Mouse (Mus musculus) kidney, postnatal 10 days (tissue): ENCODE results near the gene Pnrc2.
A peak's percentile ranks its signal among the peaks of the same experiment; 100 is the strongest.

ENCODE experiments used
- DNase-seq: peaks from one replicate; pipeline ENCODE4 v3.0.0; 2021; ENCODE audit warnings: mixed read lengths

Gene Pnrc2

GRCm38 (mm10) chr4:135868996-135869395 is 4.7 kb downstream of the Pnrc2 start:
- no peak for DNase-seq

DNA sequence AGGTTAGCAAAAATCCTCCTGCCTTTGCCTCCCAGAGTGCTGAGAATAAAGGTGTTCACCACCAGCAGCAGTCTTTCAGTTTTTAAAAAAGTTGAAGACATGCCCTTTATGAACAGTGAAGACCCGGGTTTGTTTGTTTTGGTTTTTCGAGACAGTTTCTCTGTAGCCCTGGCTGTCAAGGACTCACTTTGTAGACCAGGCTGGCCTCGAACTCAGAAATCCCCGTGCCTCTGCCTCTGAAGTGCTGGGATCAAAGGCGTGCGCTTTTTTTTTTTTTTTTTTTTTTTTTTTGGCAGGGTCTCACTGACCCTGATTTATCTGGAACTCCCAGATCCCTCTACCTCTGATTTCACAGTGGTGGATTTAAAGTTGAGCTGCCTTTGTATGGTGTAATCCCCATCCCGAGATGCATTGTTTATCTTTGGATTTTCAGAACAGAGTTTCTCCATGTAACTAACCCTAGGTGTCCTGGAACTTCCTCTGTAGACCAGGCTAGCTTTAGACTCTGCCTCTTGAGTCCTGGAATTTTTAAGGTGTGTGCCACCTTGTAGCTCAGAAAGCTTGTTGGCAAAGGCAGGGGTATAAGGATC is 16.0 kb downstream of the Pnrc2 start:
- no peak for DNase-seq

DNA sequence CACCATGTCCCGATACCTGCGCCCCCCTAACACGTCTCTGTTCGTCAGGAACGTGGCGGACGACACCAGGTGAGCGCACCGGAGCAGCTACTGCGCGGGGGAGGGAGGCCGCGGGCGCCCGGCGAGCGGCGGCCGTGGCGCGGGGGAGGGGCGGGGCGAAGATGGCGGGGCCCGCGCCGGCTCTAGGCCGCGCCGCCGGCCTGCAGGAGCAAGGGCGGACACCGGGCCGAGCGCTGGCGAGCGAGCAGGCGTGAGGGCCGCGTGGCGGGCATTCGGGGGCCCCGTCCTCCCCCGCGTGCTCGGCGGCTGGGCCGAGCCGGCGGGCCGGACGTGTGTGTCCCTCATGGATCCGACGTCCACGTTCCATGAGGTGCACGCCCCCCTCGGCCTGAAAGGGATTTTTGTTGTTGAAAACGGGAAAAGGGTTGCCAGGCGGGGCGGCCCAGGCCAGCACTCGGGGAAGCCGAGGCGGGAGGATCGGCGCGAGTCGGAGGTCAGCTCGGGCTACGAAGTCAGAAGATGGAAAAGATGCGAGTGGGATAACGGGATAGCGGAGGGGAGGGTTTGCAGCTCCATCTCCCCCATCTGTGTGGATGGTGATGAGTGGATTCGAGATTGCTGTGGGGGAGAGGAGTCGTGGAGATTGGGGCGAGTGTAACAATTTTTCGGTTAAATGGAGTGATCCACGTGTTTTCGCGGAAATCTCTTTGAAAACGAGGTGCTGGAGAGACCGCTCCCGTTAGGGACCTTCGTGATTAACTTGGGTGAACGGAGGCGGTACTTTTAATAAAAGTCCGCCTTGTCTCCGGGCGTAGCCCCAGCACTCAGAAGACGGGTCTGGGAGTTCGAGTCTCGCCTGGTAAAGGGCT is 17.2 kb downstream of the Pnrc2 start:
- DNase-seq: peak; percentile 82

GRCm38 (mm10) chr4:135855536-135856222 is 18.0 kb downstream of the Pnrc2 start, which contains the start of gene Srsf10:
Gene Srsf10 (plus strand): TSS chr4:135855747.
- DNase-seq: peak; percentile 99

GRCm38 (mm10) chr4:135855080-135855479 is 18.6 kb downstream of the Pnrc2 start:
- DNase-seq: no peak

DNA sequence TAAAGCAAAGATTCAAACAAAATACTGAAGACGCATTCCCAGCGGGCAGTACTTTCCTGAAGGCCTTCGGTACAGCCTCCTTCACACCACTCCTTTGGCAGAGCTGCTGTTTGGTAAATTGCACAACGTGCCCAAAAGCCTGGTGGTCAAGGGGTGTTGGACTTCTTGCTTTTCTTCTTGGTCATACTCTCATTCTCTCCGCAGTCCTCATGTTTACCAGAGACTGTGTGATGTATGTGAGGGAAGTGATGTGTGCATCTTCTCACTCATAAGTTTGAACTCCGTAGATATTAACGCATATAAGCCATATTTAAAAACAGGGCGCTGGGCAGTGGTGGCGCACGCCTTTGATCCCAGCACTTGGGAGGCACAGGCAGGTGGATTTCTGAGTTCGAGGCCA is 19.0 kb downstream of the Pnrc2 start:
- no peak for DNase-seq

GRCm38 (mm10) chr4:135853987-135854546 is 19.6 kb downstream of the Pnrc2 start:
- no peak for DNase-seq

DNA sequence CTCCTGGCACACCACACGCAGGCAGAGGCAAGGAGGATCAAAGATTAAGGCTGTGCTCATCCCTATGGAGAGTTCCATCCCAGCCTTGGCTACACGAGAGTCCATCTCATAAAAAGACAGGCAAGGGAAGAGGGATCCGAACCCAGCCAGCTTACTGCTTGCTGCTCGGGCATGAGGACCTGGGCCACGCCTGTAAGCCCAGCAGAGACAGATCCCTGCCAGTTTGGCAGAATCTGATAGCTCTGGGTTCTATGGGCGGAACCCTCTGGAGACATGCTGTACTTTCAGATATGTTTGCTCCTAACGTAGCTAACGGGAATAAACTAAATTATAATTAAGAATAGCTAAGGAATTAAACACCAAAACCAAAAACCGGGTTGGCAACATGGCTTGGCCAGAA is 21.7 kb downstream of the Pnrc2 start:
- no peak for DNase-seq

GRCm38 (mm10) chr4:135850411-135851095 is 23.1 kb downstream of the Pnrc2 start:
- DNase-seq: no peak

DNA sequence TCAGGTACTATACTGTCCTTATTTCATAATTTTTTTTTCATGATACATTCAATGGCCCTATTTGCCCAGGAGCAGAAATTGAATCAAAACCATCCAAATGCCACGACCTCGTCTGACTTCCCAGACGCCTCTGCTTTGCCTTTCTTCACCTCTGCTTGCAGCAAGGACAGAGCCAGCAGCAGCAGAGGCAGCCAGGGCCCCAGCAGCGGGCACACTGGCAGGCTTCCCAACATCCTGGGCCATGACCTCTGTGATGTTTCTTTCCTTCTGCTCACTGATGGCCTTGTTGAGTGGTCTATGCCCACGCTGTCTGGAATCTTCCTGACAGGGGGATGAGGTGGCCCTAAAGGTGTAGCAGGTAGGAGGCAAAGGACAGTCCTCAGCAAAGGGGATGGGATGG is 26.1 kb downstream of the Pnrc2 start:
- peak; percentile 43 for DNase-seq

- DNase-seq: no peak
These were observed 29.2 kb downstream of the Pnrc2 start for GRCm38 (mm10) chr4:135844400-135844799.

GRCm38 (mm10) chr4:135839293-135840011 is 34.2 kb downstream of the Pnrc2 start:
- DNase-seq: no peak

GRCm38 (mm10) chr4:135838925-135839292 is 34.7 kb downstream of the Pnrc2 start:
- no peak for DNase-seq

GRCm38 (mm10) chr4:135834124-135834717 is 39.4 kb downstream of the Pnrc2 start:
- no peak for DNase-seq

DNA sequence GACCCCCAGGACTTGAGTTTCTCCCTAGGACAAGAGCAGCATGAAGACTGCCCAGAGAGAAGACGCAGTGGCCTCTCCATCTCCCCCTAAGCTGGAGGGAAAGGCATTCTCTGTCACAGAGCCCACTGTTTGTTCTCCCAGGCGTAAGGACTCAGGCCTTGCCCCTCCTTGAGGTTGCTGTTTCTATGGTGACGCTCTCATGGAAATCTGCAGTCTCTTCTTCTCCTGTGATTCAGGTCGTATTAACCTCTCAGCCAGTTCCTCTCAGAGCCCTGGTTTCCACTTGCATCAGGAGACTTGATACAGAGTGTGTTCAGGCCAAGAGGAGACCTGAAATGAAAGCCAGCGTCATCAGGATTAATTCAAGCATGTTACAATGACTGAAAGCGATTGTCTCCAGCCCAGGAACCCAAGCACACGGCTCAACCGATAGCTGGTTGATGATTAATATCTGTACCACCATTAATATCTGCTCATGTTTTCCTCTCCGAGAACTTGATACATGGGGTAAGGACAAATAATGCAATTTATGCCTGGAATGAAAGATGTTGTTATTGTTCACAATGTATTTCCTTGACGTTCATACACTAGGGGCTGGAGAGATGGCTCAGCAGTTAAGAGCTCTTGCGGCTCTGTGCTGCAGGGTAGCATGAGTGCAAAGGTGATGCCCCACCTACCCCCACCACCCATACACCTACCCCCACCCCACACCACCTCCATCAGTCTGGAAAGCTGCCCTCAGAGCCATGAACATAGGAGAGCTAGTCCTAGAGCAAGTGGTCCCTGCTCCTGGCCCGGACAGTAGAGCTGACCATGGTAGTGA is 40.1 kb downstream of the Pnrc2 start:
- DNase-seq: no peak

- DNase-seq: peak; percentile 50
These were observed 41.6 kb downstream of the Pnrc2 start for GRCm38 (mm10) chr4:135832070-135832469.

GRCm38 (mm10) chr4:135828491-135828890 is 45.2 kb downstream of the Pnrc2 start:
- peak; percentile 89 for DNase-seq

- DNase-seq: no peak
These were observed 49.4 kb downstream of the Pnrc2 start for GRCm38 (mm10) chr4:135824254-135824653.

GRCm38 (mm10) chr4:135823298-135823697 is 50.4 kb downstream of the Pnrc2 start:
- DNase-seq: peak; percentile 62

DNA sequence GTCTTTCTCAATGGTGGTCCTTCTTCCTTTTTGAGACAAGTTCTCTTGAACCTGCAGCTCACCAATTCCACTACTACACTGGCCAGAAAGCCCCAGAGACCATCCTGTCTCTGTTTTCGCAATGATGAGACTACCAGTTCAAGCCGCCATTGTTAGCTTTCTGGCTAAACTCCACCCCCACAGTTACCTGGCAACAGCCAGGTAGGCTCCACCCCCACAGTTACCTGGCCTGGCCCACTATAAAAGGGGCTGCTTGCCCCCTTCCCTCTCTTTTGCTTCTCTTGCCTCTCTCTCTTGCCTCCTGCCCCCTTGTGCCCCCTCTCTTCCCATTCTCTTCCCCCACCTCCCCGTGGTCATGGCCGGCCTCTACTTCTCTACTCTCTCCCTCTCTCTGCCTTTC is 51.9 kb downstream of the Pnrc2 start:
- DNase-seq: no peak
